Mouse (Mus musculus) lung, adult 10 weeks (tissue): ENCODE data around the gene Zp3r. TPM values are rescaled to one million over a fixed set of nuclear protein-coding genes. Genes with fewer than 3 reads are reported as not detected.

Source experiments
- polyA plus RNA-seq: library from polyadenylated mRNA; stranded (reverse); fragments of 350-450 nt; fragmentation: Illumina TruSeq; extraction: RNeasy Lipid Tissue Mini Kit (QIAGEN cat#74804); gene quantifications from one replicate; pipeline ENCODE4 v1.2.3, GENCODE M21; 2014; ENCODE audit warnings: low read depth, low replicate concordance; ENCODE audit not compliant: insufficient read depth

Gene Zp3r
- polyA plus RNA-seq = not detected

GRCm38 (mm10) chr1:130629521-130629920, at the start of gene Zp3r:
Zp3r (minus strand) TSS chr1:130629621.

GRCm38 (mm10) chr1:130661454-130661853, 32.0 kb upstream of the Zp3r start, which contains the start of gene C4bp:
C4bp (minus strand) TSS chr1:130661632.

Other genes with a start within 250 kb of the Zp3r start
- 0.97 TPM for gene Cd55b, start 206.6 kb downstream of the Zp3r start, polyA plus RNA-seq
- 60.8 TPM for gene Cd55, start 166.9 kb downstream of the Zp3r start, polyA plus RNA-seq
- 0.18 TPM for gene C4bp, start 32.0 kb upstream of the Zp3r start, polyA plus RNA-seq
- not detected for gene Gm29427, start 86.2 kb upstream of the Zp3r start, polyA plus RNA-seq
- gene Yod1, start 87.7 kb upstream of the Zp3r start, polyA plus RNA-seq = 2.7 TPM
- gene Pfkfb2, start 99.6 kb upstream of the Zp3r start, polyA plus RNA-seq = 8.9 TPM
- gene AA986860, start 102.4 kb upstream of the Zp3r start, polyA plus RNA-seq = 33.0 TPM
- 0.31 TPM for gene Fcamr, start 171.3 kb upstream of the Zp3r start, polyA plus RNA-seq
- 19.6 TPM for gene Pigr, start 197.1 kb upstream of the Zp3r start, polyA plus RNA-seq
- 22.6 TPM for gene Fcmr, start 236.0 kb upstream of the Zp3r start, polyA plus RNA-seq